Mouse (Mus musculus) liver, postnatal 0 days (tissue): ENCODE results near the gene Asb15. TPM values are rescaled to one million over a fixed set of nuclear protein-coding genes. Genes with fewer than 3 reads are reported as not detected.

ENCODE experiments used
- ATAC-seq: fragments of 200-750 bp; cut with Nextera tagmentation; 2 replicates; pipeline ENCODE4 v1.8.0; 2017; ENCODE audit warnings: mild to moderate bottlenecking, moderate library complexity
- DNase-seq: peaks from one replicate; pipeline ENCODE4 v3.0.0-alpha.2; 2016
- H3K27ac ChIP-seq: fragments of 300-500 bp; sonication (generic); 2 replicates; pipeline ENCODE4 v1.5.1; 2014; ENCODE audit warnings: antibody characterized with exemption, moderate library complexity, mild to moderate bottlenecking, low read depth
- H3K27me3 ChIP-seq: fragments of 300-500 bp; sonication (generic); 2 replicates; pipeline ENCODE4 v1.6.1; 2014; ENCODE audit warnings: low read length, control low read depth, mixed read lengths; ENCODE audit not compliant: insufficient read depth
- H3K36me3 ChIP-seq: fragments of 300-500 bp; sonication (generic); replicated peaks from 2 replicates; pipeline ENCODE4 v1.6.1; 2014; ENCODE audit warnings: mild to moderate bottlenecking, control low read depth, low read length, moderate library complexity, mixed read lengths; ENCODE audit not compliant: insufficient read depth
- H3K4me1 ChIP-seq: fragments of 300-500 bp; sonication (generic); 2 replicates; pipeline ENCODE4 v1.6.1; 2014; ENCODE audit warnings: antibody characterized with exemption, mild to moderate bottlenecking, control low read depth; ENCODE audit not compliant: insufficient read depth
- H3K4me2 ChIP-seq: fragments of 300-500 bp; sonication (generic); 2 replicates; pipeline ENCODE4 v1.6.1; 2014; ENCODE audit warnings: low read depth, mild to moderate bottlenecking, low read length, moderate library complexity, mixed read lengths
- H3K4me3 ChIP-seq: fragments of 300-500 bp; sonication (generic); 2 replicates; pipeline ENCODE4 v1.5.1; 2014; ENCODE audit warnings: low read depth, low read length
- H3K9ac ChIP-seq: fragments of 300-500 bp; sonication (generic); replicated peaks from 2 replicates; pipeline ENCODE4 v1.6.1; 2014; ENCODE audit warnings: mild to moderate bottlenecking, moderate library complexity
- H3K9me3 ChIP-seq: fragments of 300-500 bp; sonication (generic); 2 replicates; pipeline ENCODE4 v1.6.1; 2016; ENCODE audit warnings: mild to moderate bottlenecking, control low read depth, low read length, mixed read lengths
- CTCF ChIP-seq: sonication (generic); IDR thresholded peaks from 2 replicates; pipeline ENCODE4 v1.5.1; 2016; ENCODE audit warnings: antibody characterized with exemption, low read depth
- EP300 ChIP-seq: IDR thresholded peaks from 2 replicates; pipeline ENCODE4 v1.6.1; 2016; ENCODE audit warnings: antibody characterized with exemption, low read depth, mild to moderate bottlenecking
- WGBS: fragments of 180-500 bp; shearing (Covaris S2); extraction: QIAGEN DNeasy Blood & Tissue Kit; methylation state at CpG from one replicate; pipeline ENCODE4 v1.1.7; 2014; ENCODE audit not compliant: insufficient replicate concordance; 5-methylcytosine and 5-hydroxymethylcytosine counted together
- polyA plus RNA-seq: library from polyadenylated mRNA; unstranded; fragments of >200 nt; fragmentation: Nextera tagmentation; extraction: Ambion mirVana; gene quantifications from 2 replicates; pipeline ENCODE4 v1.2.1, GENCODE M21; 2015

Asb15 gene
- polyA plus RNA-seq, 1 experiment from 2014 or later: not detected

GRCm38 (mm10) chr6:24570278-24570677 is 42.3 kb downstream of the Asb15 start:
- H3K36me3 ChIP-seq: no peaks in the 10 kb centered on the region
- H3K9ac ChIP-seq: no peak overlapping the region
- no peak overlapping the region for H3K4me2 ChIP-seq
- peaks cover 7% of the 10 kb centered on the region; the same call in 1 of the 2 replicates for H3K9me3 ChIP-seq
- TF ChIP-seq EP300: no peak
- TF ChIP-seq CTCF: no peak
- H3K27me3 ChIP-seq: no peaks in the 10 kb centered on the region
- H3K4me1 ChIP-seq: no peaks in the 10 kb centered on the region
- no peak overlapping the region for H3K4me3 ChIP-seq
- no peak for ATAC-seq
- no peak overlapping the region for H3K27ac ChIP-seq
- 75% methylated on average over 11 of the region's 11 CpGs for WGBS
- no peak for DNase-seq

GRCm38 (mm10) chr6:24571126-24571525 is 43.2 kb downstream of the Asb15 start:
- WGBS: 45% methylated on average over 6 of the region's 6 CpGs
- DNase-seq: no peak

GRCm38 (mm10) chr6:24572431-24572830 is 44.5 kb downstream of the Asb15 start:
- DNase-seq (no peak), ATAC-seq (no peak)
- Histone ChIP-seq H3K27me3 (no peaks in the 10 kb centered on the region), H3K4me3 (no peak overlapping the region), H3K36me3 (no peaks in the 10 kb centered on the region), H3K4me1 (no peaks in the 10 kb centered on the region), H3K9ac (no peak overlapping the region), H3K4me2 (no peak overlapping the region), H3K27ac (no peak overlapping the region), H3K9me3 (peaks cover 7% of the 10 kb centered on the region; the same call in 1 of the 2 replicates)
- 78% methylated on average over 14 of the region's 14 CpGs for WGBS
- TF ChIP-seq CTCF: no peak
- no peak for TF ChIP-seq EP300

More at GRCm38 (mm10) chr6:24571126-24571525, 43.2 kb downstream of the Asb15 start:
- Histone ChIP-seq H3K27ac (peak overlapping the region; percentile 8; the same call in 1 of the 2 replicates), H3K9ac (no peak overlapping the region), H3K27me3 (no peaks in the 10 kb centered on the region), H3K4me3 (no peak overlapping the region), H3K4me1 (no peaks in the 10 kb centered on the region), H3K9me3 (peaks cover 7% of the 10 kb centered on the region; the same call in 1 of the 2 replicates), H3K4me2 (no peak overlapping the region), H3K36me3 (no peaks in the 10 kb centered on the region)
- TF ChIP-seq CTCF (no peak), EP300 (no peak)
- peak; percentile 65; the same call in 1 of the 2 replicates for ATAC-seq

- Histone ChIP-seq H3K27ac (no peak overlapping the region), H3K9me3 (peaks cover 7% of the 10 kb centered on the region; the same call in 1 of the 2 replicates), H3K27me3 (no peaks in the 10 kb centered on the region), H3K9ac (no peak overlapping the region), H3K36me3 (no peaks in the 10 kb centered on the region), H3K4me1 (no peaks in the 10 kb centered on the region), H3K4me3 (no peak overlapping the region), H3K4me2 (no peak overlapping the region)
- TF ChIP-seq EP300: no peak
- TF ChIP-seq CTCF: no peak
- DNase-seq: no peak
- no peak for ATAC-seq
Observed at GRCm38 (mm10) chr6:24573319-24573718, 45.4 kb downstream of the Asb15 start.

- Histone ChIP-seq H3K36me3 (no peaks in the 10 kb centered on the region), H3K9ac (no peak overlapping the region), H3K9me3 (no peaks in the 10 kb centered on the region), H3K4me1 (no peaks in the 10 kb centered on the region), H3K27ac (no peak overlapping the region), H3K4me3 (no peak overlapping the region), H3K4me2 (no peak overlapping the region), H3K27me3 (no peaks in the 10 kb centered on the region)
- no peak for ATAC-seq
- WGBS: 76% methylated on average over 3 of the region's 3 CpGs
- TF ChIP-seq EP300: no peak
- TF ChIP-seq CTCF: no peak
- no peak for DNase-seq
Observed at GRCm38 (mm10) chr6:24583456-24583855, 55.5 kb downstream of the Asb15 start.

GRCm38 (mm10) chr6:24585431-24586310 is 57.7 kb downstream of the Asb15 start:
- H3K27ac ChIP-seq: no peak overlapping the region
- no peaks in the 10 kb centered on the region for H3K36me3 ChIP-seq
- TF ChIP-seq EP300 (no peak), CTCF (no peak)
- H3K4me2 ChIP-seq: no peak overlapping the region
- no peak overlapping the region for H3K4me3 ChIP-seq
- no peaks in the 10 kb centered on the region for H3K27me3 ChIP-seq
- ATAC-seq: no peak; the same call in 1 of the 2 replicates
- DNase-seq: no peak
- no peaks in the 10 kb centered on the region for H3K9me3 ChIP-seq
- no peaks in the 10 kb centered on the region for H3K4me1 ChIP-seq
- no peak overlapping the region for H3K9ac ChIP-seq
- WGBS: 54% methylated on average over 10 of the region's 10 CpGs
